Mouse (Mus musculus) heart, postnatal 0 days (tissue): ENCODE results near the gene Zfp810.

Source experiments
- CTCF ChIP-seq: IDR thresholded peaks from 2 replicates; pipeline ENCODE4 v1.5.1; 2016; ENCODE audit warnings: antibody characterized with exemption, control low read depth, low read depth
- EP300 ChIP-seq: IDR thresholded peaks from 2 replicates; pipeline ENCODE4 v1.6.1; 2016; ENCODE audit warnings: antibody characterized with exemption, low read depth

DNA sequence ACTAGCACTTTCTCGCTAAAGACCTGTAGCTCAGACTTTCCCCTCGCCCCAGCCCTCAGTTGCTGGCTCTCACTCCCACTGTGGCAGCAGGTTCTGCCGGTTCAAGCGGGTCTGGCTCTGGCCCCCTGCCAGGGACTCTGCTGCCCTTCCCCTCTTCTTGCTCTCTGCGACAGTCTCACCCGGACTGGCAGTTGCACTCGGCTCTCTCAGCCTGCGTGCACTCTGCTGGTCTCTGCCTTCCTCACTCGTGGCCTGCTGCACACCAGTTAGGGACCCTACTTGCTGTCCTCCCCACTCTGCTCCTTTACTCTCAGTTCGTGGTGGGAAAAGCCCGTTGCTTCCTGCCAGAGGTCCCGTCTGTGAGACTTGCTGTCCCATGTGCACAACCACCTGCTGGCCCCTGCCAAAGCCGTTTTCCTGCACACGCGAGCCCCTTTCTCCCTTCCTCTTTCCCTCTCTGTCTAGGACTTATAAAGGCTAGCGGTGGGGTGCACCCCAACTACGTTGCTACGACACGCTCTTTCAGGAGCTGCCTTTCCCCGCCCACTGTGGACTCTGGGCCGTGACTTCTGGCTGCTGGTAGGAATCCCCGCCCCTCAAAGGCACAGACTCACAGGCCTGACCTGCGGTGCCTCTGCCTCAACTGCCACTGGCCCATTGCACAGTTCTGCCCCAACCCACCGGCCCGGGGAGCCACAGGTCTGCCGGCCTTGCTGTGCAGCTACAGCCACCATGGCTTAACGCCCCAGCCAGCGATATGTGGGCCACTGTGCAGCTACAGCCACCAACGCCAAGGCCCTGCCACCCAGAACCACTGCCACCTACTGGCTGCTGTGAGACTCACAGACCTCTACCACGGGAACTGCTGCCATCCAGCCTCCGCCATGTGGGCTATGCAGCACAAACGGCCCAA is 20.3 kb upstream of the Zfp810 start:
- peak; percentile 88 for TF ChIP-seq CTCF
- no peak for TF ChIP-seq EP300
